Mouse (Mus musculus) ES-Bruce4 (cell line): ENCODE results near the gene Insl3. TPM values are rescaled to one million over a fixed set of nuclear protein-coding genes. Genes with fewer than 3 reads are reported as not detected.

ENCODE experiments used
- H3K27ac ChIP-seq: 2 replicates; pipeline ENCODE4 v1.5.1; 2012; ENCODE audit warnings: low read length, inconsistent platforms; ENCODE audit not compliant: insufficient read depth
- H3K27me3 ChIP-seq: 2 replicates; pipeline ENCODE4 v1.6.1; 2012; ENCODE audit warnings: mild to moderate bottlenecking, low read length, inconsistent platforms; ENCODE audit not compliant: control insufficient read depth, poor library complexity, insufficient read depth, severe bottlenecking
- H3K36me3 ChIP-seq: 2 replicates; pipeline ENCODE4 v1.6.1; 2012; ENCODE audit warnings: inconsistent platforms, mild to moderate bottlenecking, low read length, moderate library complexity; ENCODE audit not compliant: control insufficient read depth, poor library complexity, insufficient read depth, severe bottlenecking
- H3K4me1 ChIP-seq: one replicate; pipeline ENCODE4 v1.8.1; 2011; ENCODE audit warnings: low read length; ENCODE audit not compliant: control insufficient read depth, insufficient read depth
- H3K4me3 ChIP-seq: 2 replicates; pipeline ENCODE4 v1.5.1; 2011; ENCODE audit warnings: low read depth, mild to moderate bottlenecking, low read length
- H3K9ac ChIP-seq: 2 replicates; pipeline ENCODE4 v1.6.1; 2012; ENCODE audit warnings: low read depth, mild to moderate bottlenecking, inconsistent platforms; ENCODE audit not compliant: poor library complexity, severe bottlenecking
- H3K9me3 ChIP-seq: replicated peaks from 2 replicates; pipeline ENCODE4 v1.6.1; 2012; ENCODE audit warnings: mild to moderate bottlenecking, low read length, inconsistent platforms; ENCODE audit not compliant: control insufficient read depth, poor library complexity, insufficient read depth, severe bottlenecking
- CTCF ChIP-seq: IDR thresholded peaks from one replicate; pipeline ENCODE4 v1.8.1; 2011; ENCODE audit warnings: low read depth, low read length
- EP300 ChIP-seq: IDR thresholded peaks from 2 replicates; pipeline ENCODE4 v1.6.1; 2011; ENCODE audit warnings: low read depth, low read length; ENCODE audit not compliant: insufficient read depth
- POLR2A ChIP-seq: IDR thresholded peaks from one replicate; pipeline ENCODE4 v1.8.1; 2011; ENCODE audit warnings: low read length; ENCODE audit not compliant: insufficient read depth
- polyA plus RNA-seq: library from polyadenylated mRNA; stranded (reverse); fragments of >200 nt; gene quantifications from 2 replicates; pipeline ENCODE4 v1.2.4, GENCODE M21; 2011; ENCODE audit warnings: low read depth; ENCODE audit not compliant: missing spikeins, insufficient read depth, insufficient read length

Gene Insl3
- polyA plus RNA-seq, 1 experiment: 1.3 TPM

DNA sequence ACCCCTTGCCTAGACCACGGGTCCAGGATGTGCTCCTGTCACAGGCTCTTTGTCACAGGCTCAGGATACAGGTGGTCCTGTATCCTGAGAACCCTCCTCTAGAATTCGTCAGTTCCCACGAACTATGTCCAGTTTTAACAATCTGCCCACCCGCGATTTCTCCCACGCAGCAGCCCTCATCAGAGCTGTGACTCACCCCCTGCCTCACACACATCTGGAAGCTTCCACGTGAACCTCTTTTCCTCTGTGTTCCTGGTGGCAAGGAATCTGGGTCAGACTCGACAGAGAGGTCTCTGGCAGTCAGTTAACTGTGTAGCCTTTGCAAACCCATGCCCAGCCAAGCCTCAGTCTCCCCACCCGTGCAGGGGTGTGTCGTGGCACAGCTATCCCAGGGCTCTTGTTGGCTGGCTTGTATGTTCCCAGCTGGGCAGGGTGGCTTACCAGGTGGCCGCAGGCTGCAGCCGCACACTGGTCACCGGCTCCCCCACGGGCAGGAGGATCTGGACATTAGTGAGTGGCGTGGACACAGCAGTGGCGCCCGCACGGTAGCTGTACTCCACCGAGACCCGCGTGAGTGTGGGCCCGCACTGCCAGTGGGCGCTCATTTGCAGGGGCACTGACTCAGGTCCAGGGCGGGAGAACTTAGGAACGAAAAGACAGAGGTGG, 20.3 kb downstream of the Insl3 start:
- no peaks in the 10 kb centered on the region for H3K9me3 ChIP-seq
- TF ChIP-seq CTCF: no peak
- no peak for TF ChIP-seq EP300
- TF ChIP-seq POLR2A: no peak
- H3K9ac ChIP-seq: no peak overlapping the region
- peak overlapping the region; percentile 42 for H3K4me3 ChIP-seq
- no peaks in the 10 kb centered on the region for H3K27me3 ChIP-seq
- H3K36me3 ChIP-seq: no peaks in the 10 kb centered on the region
- no peaks in the 10 kb centered on the region for H3K4me1 ChIP-seq
- no peak overlapping the region for H3K27ac ChIP-seq

GRCm38 (mm10) chr8:71709800-71710446, 20.9 kb downstream of the Insl3 start:
- H3K9ac ChIP-seq: no peak overlapping the region
- no peaks in the 10 kb centered on the region for H3K36me3 ChIP-seq
- peak; percentile 95 for TF ChIP-seq CTCF
- no peak for TF ChIP-seq POLR2A
- peak; percentile 48; the same call in 1 of the 2 replicates for TF ChIP-seq EP300
- H3K9me3 ChIP-seq: no peaks in the 10 kb centered on the region
- no peak overlapping the region for H3K27ac ChIP-seq
- H3K4me3 ChIP-seq: peak overlapping the region; percentile 42
- no peaks in the 10 kb centered on the region for H3K4me1 ChIP-seq
- no peaks in the 10 kb centered on the region for H3K27me3 ChIP-seq

DNA sequence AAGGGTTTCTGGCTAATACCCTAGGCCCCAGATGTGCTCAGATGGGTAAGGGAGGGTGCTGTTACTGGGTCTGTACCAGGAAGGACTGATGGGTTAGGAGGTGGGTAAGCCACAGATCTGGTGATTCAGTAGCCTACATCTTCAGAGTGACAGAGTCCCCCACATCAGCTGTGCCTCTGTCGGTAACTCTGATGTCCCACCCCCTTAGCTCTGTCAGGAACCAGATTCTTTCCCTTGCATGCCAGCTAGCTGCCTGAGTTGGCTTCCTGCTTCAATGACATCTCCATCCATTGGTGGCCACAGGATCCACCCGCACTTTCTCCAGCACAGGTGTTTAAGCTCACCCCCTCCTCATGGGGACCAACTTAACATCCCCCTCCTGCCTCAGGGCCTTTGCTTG, 22.6 kb downstream of the Insl3 start:
- TF ChIP-seq EP300 (no peak), POLR2A (no peak), CTCF (no peak)
- Histone ChIP-seq H3K27me3 (no peaks in the 10 kb centered on the region), H3K36me3 (no peaks in the 10 kb centered on the region), H3K27ac (no peak overlapping the region), H3K4me3 (no peak overlapping the region), H3K4me1 (peaks cover 2% of the 10 kb centered on the region), H3K9ac (no peak overlapping the region), H3K9me3 (no peaks in the 10 kb centered on the region)

GRCm38 (mm10) chr8:71715531-71715930, 26.5 kb downstream of the Insl3 start:
- peaks cover 2% of the 10 kb centered on the region for H3K4me1 ChIP-seq
- no peaks in the 10 kb centered on the region for H3K36me3 ChIP-seq
- H3K9ac ChIP-seq: no peak overlapping the region
- no peak overlapping the region for H3K27ac ChIP-seq
- H3K4me3 ChIP-seq: no peak overlapping the region
- H3K9me3 ChIP-seq: no peaks in the 10 kb centered on the region
- no peaks in the 10 kb centered on the region for H3K27me3 ChIP-seq
- TF ChIP-seq POLR2A (no peak), EP300 (no peak), CTCF (no peak)

DNA sequence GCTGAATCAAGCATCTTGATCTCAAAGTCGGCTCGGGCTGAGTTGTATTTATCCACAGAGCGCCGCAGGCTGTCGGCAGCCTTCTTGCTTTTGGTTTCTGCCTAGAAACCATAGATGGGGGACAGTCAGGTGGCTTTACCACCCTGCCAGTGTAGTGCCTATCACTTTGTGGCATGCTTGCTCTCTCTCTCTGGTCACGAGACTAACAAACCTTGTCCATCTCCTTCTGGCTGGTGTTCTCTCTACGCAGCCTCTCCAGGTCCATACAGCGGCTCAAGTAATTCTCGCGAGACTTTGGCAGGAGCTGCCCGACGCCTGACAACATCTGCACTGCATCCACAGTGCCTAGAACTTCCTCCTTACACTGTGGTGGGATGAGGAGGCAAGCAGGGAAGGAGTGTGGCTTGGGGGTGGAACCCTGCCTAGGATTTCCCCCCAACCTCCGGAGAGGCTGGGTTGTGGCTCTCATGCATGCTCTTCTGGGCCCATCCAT, 27.6 kb downstream of the Insl3 start:
- Histone ChIP-seq H3K36me3 (no peaks in the 10 kb centered on the region), H3K27ac (no peak overlapping the region), H3K4me1 (peaks cover 2% of the 10 kb centered on the region), H3K9me3 (no peaks in the 10 kb centered on the region), H3K9ac (no peak overlapping the region), H3K27me3 (no peaks in the 10 kb centered on the region), H3K4me3 (no peak overlapping the region)
- TF ChIP-seq CTCF (no peak), EP300 (no peak), POLR2A (no peak)

DNA sequence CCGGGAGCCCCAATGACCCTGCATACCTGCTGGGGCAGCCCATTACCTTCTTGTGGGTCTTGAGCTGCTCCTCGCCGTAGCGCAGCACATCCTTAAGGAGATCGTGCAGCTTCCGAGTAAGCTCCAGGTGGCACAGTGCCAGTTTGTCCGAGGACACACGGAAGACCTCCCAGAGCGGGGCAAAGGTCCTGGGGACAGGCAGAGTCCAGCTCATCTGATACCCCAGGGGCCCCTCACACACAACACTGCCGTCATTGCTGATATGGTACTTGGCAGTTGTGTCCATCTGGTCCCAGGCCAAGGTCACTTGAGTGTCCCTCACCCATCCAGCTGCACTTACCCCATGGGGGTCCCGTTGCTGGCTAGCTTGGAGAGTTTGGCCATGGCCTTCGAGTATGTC, 28.1 kb downstream of the Insl3 start:
- H3K4me1 ChIP-seq: peaks cover 2% of the 10 kb centered on the region
- no peak overlapping the region for H3K27ac ChIP-seq
- no peak overlapping the region for H3K4me3 ChIP-seq
- no peaks in the 10 kb centered on the region for H3K36me3 ChIP-seq
- TF ChIP-seq POLR2A (no peak), EP300 (no peak), CTCF (no peak)
- H3K9me3 ChIP-seq: no peaks in the 10 kb centered on the region
- H3K9ac ChIP-seq: no peak overlapping the region
- no peaks in the 10 kb centered on the region for H3K27me3 ChIP-seq
